Mouse (Mus musculus): ENCODE measurements around the gene Abl2. TPM values are rescaled to one million over a fixed set of nuclear protein-coding genes. Genes with fewer than 3 reads are reported as not detected.

Abl2 gene
- total RNA-seq, 1 experiment, result 41.1 TPM

GRCm38 (mm10) chr1:156593267-156593666 is 34.7 kb downstream of the Abl2 start:
- Histone ChIP-seq H3K4me3 (ENCODE audit: insufficient read depth in 1 of 2, low read depth in 1 of 2, low read length in 2 of 2, poor library complexity in 1 of 2, severe bottlenecking in 1 of 2) (no peak overlapping the region), H3K9me3 (ENCODE audit: control insufficient read depth, insufficient read depth, low read depth, low read length) (no peaks in the 10 kb centered on the region), H3K9ac (ENCODE audit: insufficient read depth, low read depth, low read length, poor library complexity, severe bottlenecking) (no peak overlapping the region), H3K27ac (ENCODE audit: insufficient read depth, low read depth, low read length, poor library complexity, severe bottlenecking) (no peak overlapping the region), H3K4me1 (ENCODE audit: control insufficient read depth in 2 of 2, insufficient read depth in 2 of 2, low read length in 2 of 2, poor library complexity in 1 of 2) (no peaks in the 10 kb centered on the region; a peak in 1 of 4 replicates), H3K36me3 (ENCODE audit: control insufficient read depth, insufficient read depth, low read length, poor library complexity, severe bottlenecking) (no peaks in the 10 kb centered on the region)
- no peak for DNase-seq (ENCODE audit: low read depth, low spot score)
- TF ChIP-seq CHD2 (IDR thresholded peaks at IDR 0.05; ENCODE audit: low read depth, low read length) (no peak), HCFC1 (IDR thresholded peaks at IDR 0.05; ENCODE audit: borderline replicate concordance, insufficient read depth, low read length) (no peak), ZNF384 (IDR thresholded peaks at IDR 0.05; ENCODE audit: low read depth, low read length) (no peak), ZC3H11A (IDR thresholded peaks at IDR 0.05; ENCODE audit: borderline replicate concordance, low read depth, low read length) (no peak), MAFK (IDR thresholded peaks at IDR 0.05; ENCODE audit: insufficient read depth, low read depth, low read length) (no peak)
- in situ Hi-C loops (cut with MboI; ENCODE audit: low sequenced_read_pairs in 2 of 2, unreplicated experiment in 2 of 2), result no loop called here

- in situ Hi-C loops (cut with MboI; ENCODE audit: low sequenced_read_pairs in 2 of 2, unreplicated experiment in 2 of 2), result no loop called here
These were observed 38.5 kb downstream of the Abl2 start for GRCm38 (mm10) chr1:156597089-156597488.

GRCm38 (mm10) chr1:156602545-156602944 is 44.0 kb downstream of the Abl2 start:
- in situ Hi-C loops (cut with MboI; ENCODE audit: low sequenced_read_pairs in 2 of 2, unreplicated experiment in 2 of 2), result no loop called here
- Histone ChIP-seq H3K36me3 (ENCODE audit: control insufficient read depth, insufficient read depth, low read length, poor library complexity, severe bottlenecking) (no peaks in the 10 kb centered on the region), H3K27ac (ENCODE audit: insufficient read depth, low read depth, low read length, poor library complexity, severe bottlenecking) (no peak overlapping the region), H3K4me3 (ENCODE audit: insufficient read depth in 1 of 2, low read depth in 1 of 2, low read length in 2 of 2, poor library complexity in 1 of 2, severe bottlenecking in 1 of 2) (no peak overlapping the region), H3K9me3 (ENCODE audit: control insufficient read depth, insufficient read depth, low read depth, low read length) (no peaks in the 10 kb centered on the region), H3K4me1 (ENCODE audit: control insufficient read depth in 2 of 2, insufficient read depth in 2 of 2, low read length in 2 of 2, poor library complexity in 1 of 2) (peaks cover 4 to 10% of the 10 kb centered on the region in 2 experiments; a peak in 3 of 4 replicates), H3K9ac (ENCODE audit: insufficient read depth, low read depth, low read length, poor library complexity, severe bottlenecking) (no peak overlapping the region)
- DNase-seq (ENCODE audit: low read depth, low spot score), result no peak
- TF ChIP-seq ZC3H11A (IDR thresholded peaks at IDR 0.05; ENCODE audit: borderline replicate concordance, low read depth, low read length) (no peak), MAFK (IDR thresholded peaks at IDR 0.05; ENCODE audit: insufficient read depth, low read depth, low read length) (no peak), CHD2 (IDR thresholded peaks at IDR 0.05; ENCODE audit: low read depth, low read length) (no peak), ZNF384 (IDR thresholded peaks at IDR 0.05; ENCODE audit: low read depth, low read length) (no peak), HCFC1 (IDR thresholded peaks at IDR 0.05; ENCODE audit: borderline replicate concordance, insufficient read depth, low read length) (no peak)

More at GRCm38 (mm10) chr1:156597089-156597488, 38.5 kb downstream of the Abl2 start:
- no peak overlapping the region for H3K27ac ChIP-seq (ENCODE audit: insufficient read depth, low read depth, low read length, poor library complexity, severe bottlenecking)
- no peak for TF ChIP-seq CHD2 (IDR thresholded peaks at IDR 0.05; ENCODE audit: low read depth, low read length)
- no peak for TF ChIP-seq MAFK (IDR thresholded peaks at IDR 0.05; ENCODE audit: insufficient read depth, low read depth, low read length)
- TF ChIP-seq HCFC1 (IDR thresholded peaks at IDR 0.05; ENCODE audit: borderline replicate concordance, insufficient read depth, low read length), result no peak
- no peak for TF ChIP-seq ZNF384 (IDR thresholded peaks at IDR 0.05; ENCODE audit: low read depth, low read length)
- TF ChIP-seq ZC3H11A (IDR thresholded peaks at IDR 0.05; ENCODE audit: borderline replicate concordance, low read depth, low read length), result no peak
- H3K36me3 ChIP-seq (ENCODE audit: control insufficient read depth, insufficient read depth, low read length, poor library complexity, severe bottlenecking), result no peaks in the 10 kb centered on the region
- H3K4me3 ChIP-seq (ENCODE audit: insufficient read depth in 1 of 2, low read depth in 1 of 2, low read length in 2 of 2, poor library complexity in 1 of 2, severe bottlenecking in 1 of 2), result no peak overlapping the region
- H3K4me1 ChIP-seq (ENCODE audit: control insufficient read depth in 2 of 2, insufficient read depth in 2 of 2, low read length in 2 of 2, poor library complexity in 1 of 2), result no peaks in the 10 kb centered on the region
- H3K9ac ChIP-seq (ENCODE audit: insufficient read depth, low read depth, low read length, poor library complexity, severe bottlenecking), result no peak overlapping the region
- no peaks in the 10 kb centered on the region for H3K9me3 ChIP-seq (ENCODE audit: control insufficient read depth, insufficient read depth, low read depth, low read length)
- DNase-seq (ENCODE audit: low read depth, low spot score), result no peak

GRCm38 (mm10) chr1:156605094-156605866 is 46.7 kb downstream of the Abl2 start:
- DNase-seq (ENCODE audit: low read depth, low spot score), result no peak
- no peaks in the 10 kb centered on the region for H3K9me3 ChIP-seq (ENCODE audit: control insufficient read depth, insufficient read depth, low read depth, low read length)
- H3K36me3 ChIP-seq (ENCODE audit: control insufficient read depth, insufficient read depth, low read length, poor library complexity, severe bottlenecking), result no peaks in the 10 kb centered on the region
- no peak overlapping the region for H3K27ac ChIP-seq (ENCODE audit: insufficient read depth, low read depth, low read length, poor library complexity, severe bottlenecking)
- TF ChIP-seq ZC3H11A (IDR thresholded peaks at IDR 0.05; ENCODE audit: borderline replicate concordance, low read depth, low read length) (no peak), ZNF384 (IDR thresholded peaks at IDR 0.05; ENCODE audit: low read depth, low read length) (no peak), MAFK (IDR thresholded peaks at IDR 0.05; ENCODE audit: insufficient read depth, low read depth, low read length) (no peak)
- H3K4me3 ChIP-seq (ENCODE audit: insufficient read depth in 1 of 2, low read depth in 1 of 2, low read length in 2 of 2, poor library complexity in 1 of 2, severe bottlenecking in 1 of 2), result no peak overlapping the region
- in situ Hi-C loops (cut with MboI; ENCODE audit: low sequenced_read_pairs in 2 of 2, unreplicated experiment in 2 of 2), result no loop called here
- peaks cover 6 to 13% of the 10 kb centered on the region in 2 experiments; a peak in 3 of 4 replicates for H3K4me1 ChIP-seq (ENCODE audit: control insufficient read depth in 2 of 2, insufficient read depth in 2 of 2, low read length in 2 of 2, poor library complexity in 1 of 2)
- no peak overlapping the region for H3K9ac ChIP-seq (ENCODE audit: insufficient read depth, low read depth, low read length, poor library complexity, severe bottlenecking)
